Mouse (Mus musculus) G1E (cell line): ENCODE results near the gene Rbck1. TPM values are rescaled to one million over a fixed set of nuclear protein-coding genes. Genes with fewer than 3 reads are reported as not detected.
A peak's percentile ranks its signal among the peaks of the same experiment; 100 is the strongest.

Experiments used
- ATAC-seq: 2 replicates; pipeline ENCODE4 v1.8.0; 2016; ENCODE audit warnings: mild to moderate bottlenecking; ENCODE audit not compliant: insufficient number of reproducible peaks, poor library complexity, low FRiP score, severe bottlenecking; ENCODE audit errors: extremely low read depth
- DNase-seq: peaks from one replicate; pipeline ENCODE4 v3.0.0; 2012; ENCODE audit warnings: low spot score
- H3K27me3 ChIP-seq: 2 replicates; pipeline ENCODE4 v1.6.1; 2012; ENCODE audit warnings: mild to moderate bottlenecking, low read length, inconsistent platforms; ENCODE audit not compliant: insufficient read depth
- H3K36me3 ChIP-seq: replicated peaks from 2 replicates; pipeline ENCODE3; 2012; ENCODE audit warnings: mild to moderate bottlenecking, inconsistent platforms
- H3K4me1 ChIP-seq: 2 replicates; pipeline ENCODE4 v1.6.1; 2012; ENCODE audit warnings: low read depth, low read length, inconsistent platforms, mixed read lengths; ENCODE audit not compliant: insufficient read depth
- H3K4me3 ChIP-seq: 2 replicates; pipeline ENCODE4 v1.5.1; 2012; ENCODE audit warnings: low read depth, mild to moderate bottlenecking, inconsistent platforms, low read length, moderate library complexity, mixed read lengths
- H3K9me3 ChIP-seq: replicated peaks from 2 replicates; pipeline ENCODE4 v1.6.1; 2012; ENCODE audit warnings: inconsistent platforms
- CTCF ChIP-seq: IDR thresholded peaks from 2 replicates; pipeline ENCODE4 v1.5.1; 2012; ENCODE audit warnings: low read depth, low read length, inconsistent platforms, mixed read lengths
- GATA1 ChIP-seq: IDR thresholded peaks from 2 replicates; pipeline ENCODE4 v1.6.1; 2012; ENCODE audit warnings: borderline replicate concordance, low read length, inconsistent platforms, mixed read lengths
- GATA2 ChIP-seq: IDR thresholded peaks from 2 replicates; pipeline ENCODE4 v1.6.1; 2012; ENCODE audit warnings: low read depth, low read length, inconsistent platforms, borderline replicate concordance
- POLR2AphosphoS5 ChIP-seq: IDR thresholded peaks from 2 replicates; pipeline ENCODE4 v1.6.1; 2012; ENCODE audit warnings: low read depth, low read length, inconsistent platforms; ENCODE audit not compliant: insufficient replicate concordance
- TAL1 ChIP-seq: conservative IDR thresholded peaks from 2 replicates; pipeline ENCODE4 v1.6.1; 2012; ENCODE audit warnings: low read depth, low read length, inconsistent platforms, mixed read lengths
- polyA plus RNA-seq: library from polyadenylated mRNA; stranded (reverse); fragments of >175 nt; gene quantifications from 2 replicates; pipeline ENCODE4 v1.2.3, GENCODE M21; 2012
- total RNA-seq, 2 experiments: library from RNA; stranded (forward) in 1 of 2; stranded (reverse) in 1 of 2; fragments of 200-1000 nt in 1 of 2; fragments of >200 nt in 1 of 2; fragmentation: Nextera tagmentation in 1 of 2; gene quantifications; 2 replicates each; pipeline ENCODE4 v1.2.3; 2014 to 2017

Rbck1 gene
- total and polyA plus RNA-seq, 3 experiments, result 59.9 to 232 (median 156) TPM

DNA sequence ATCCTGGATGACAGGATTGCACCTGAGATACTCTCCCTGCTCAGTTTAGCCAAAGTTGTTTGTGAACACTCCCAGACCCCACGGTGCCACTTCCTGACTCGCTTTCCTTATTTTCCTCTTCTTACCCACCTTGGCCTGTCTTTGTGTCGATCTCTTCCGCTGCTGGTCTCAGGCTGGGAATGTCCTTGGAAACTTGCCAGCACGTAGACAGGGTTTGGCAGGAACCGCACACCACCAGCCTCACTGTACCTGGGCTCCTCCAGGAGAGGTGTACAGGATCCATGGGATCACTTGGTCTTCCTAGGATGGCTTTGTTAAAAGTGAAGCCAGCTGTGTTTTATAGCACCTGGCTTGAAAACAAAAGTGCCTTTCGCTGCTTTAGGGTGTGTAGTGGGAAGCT is 19.5 kb downstream of the Rbck1 start:
- Histone ChIP-seq H3K9me3 (no peaks in the 10 kb centered on the region), H3K4me3 (no peak overlapping the region), H3K4me1 (peaks cover 2% of the 10 kb centered on the region; the same call in 1 of the 2 replicates), H3K27me3 (no peaks in the 10 kb centered on the region), H3K36me3 (peaks cover 99% of the 10 kb centered on the region)
- no peak for TF ChIP-seq POLR2AphosphoS5
- no peak for TF ChIP-seq GATA1
- TF ChIP-seq CTCF, result no peak
- TF ChIP-seq TAL1, result no peak
- TF ChIP-seq GATA2, result no peak
- ATAC-seq (no peak), DNase-seq (no peak)

DNA sequence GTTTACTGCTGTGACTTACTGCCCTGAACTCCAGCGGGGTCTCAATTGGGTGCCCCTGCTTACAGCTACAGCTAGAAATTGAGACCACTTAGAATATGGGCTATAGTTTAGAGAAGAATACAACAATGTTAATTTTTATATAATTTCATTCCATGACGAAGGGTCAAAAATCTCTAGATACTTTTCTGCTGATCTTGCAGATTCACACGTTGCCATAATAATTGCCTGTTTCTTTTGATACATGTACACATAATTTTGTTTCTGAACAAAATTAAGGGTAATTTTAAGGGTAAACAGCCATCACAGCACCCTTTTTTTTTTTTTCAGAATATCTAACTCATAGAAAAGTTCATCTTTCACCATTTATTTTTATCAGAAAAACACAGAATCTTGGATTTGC is 25.3 kb downstream of the Rbck1 start:
- H3K4me3 ChIP-seq, result no peak overlapping the region
- DNase-seq, result no peak
- ATAC-seq, result no peak
- no peaks in the 10 kb centered on the region for H3K9me3 ChIP-seq
- no peaks in the 10 kb centered on the region for H3K27me3 ChIP-seq
- peaks cover 98% of the 10 kb centered on the region for H3K36me3 ChIP-seq
- TF ChIP-seq CTCF, result no peak
- TF ChIP-seq GATA1, result no peak
- TF ChIP-seq POLR2AphosphoS5, result no peak
- no peak for TF ChIP-seq TAL1
- TF ChIP-seq GATA2, result no peak
- peaks cover 10% of the 10 kb centered on the region for H3K4me1 ChIP-seq

GRCm38 (mm10) chr2:152305480-152305879 is 27.0 kb downstream of the Rbck1 start:
- no peak overlapping the region for H3K4me3 ChIP-seq
- no peaks in the 10 kb centered on the region for H3K27me3 ChIP-seq
- DNase-seq (no peak), ATAC-seq (no peak)
- peaks cover 8% of the 10 kb centered on the region for H3K4me1 ChIP-seq
- no peaks in the 10 kb centered on the region for H3K9me3 ChIP-seq
- H3K36me3 ChIP-seq, result peaks cover 94% of the 10 kb centered on the region
- TF ChIP-seq TAL1 (no peak), GATA1 (no peak), CTCF (no peak), POLR2AphosphoS5 (no peak), GATA2 (no peak)

DNA sequence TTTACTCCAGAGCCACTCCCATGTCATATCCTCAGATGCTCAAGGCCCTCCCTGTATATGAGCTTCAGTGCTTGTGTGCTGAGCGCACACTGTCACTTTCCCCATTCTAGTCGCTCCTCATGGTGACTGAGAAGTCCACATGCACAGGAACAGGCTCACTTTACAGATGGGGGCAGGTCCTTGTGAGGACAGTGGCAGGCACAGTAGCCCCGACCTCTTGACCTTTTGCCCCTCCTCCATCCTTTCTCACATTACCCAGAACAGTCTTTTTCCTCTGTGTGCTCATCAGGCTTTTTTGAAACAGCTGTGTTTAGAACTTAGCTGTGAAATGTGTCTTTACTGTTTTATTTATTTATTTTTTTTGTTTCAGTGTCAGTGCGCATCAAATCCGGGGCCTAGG is 28.7 kb downstream of the Rbck1 start:
- H3K27me3 ChIP-seq, result no peaks in the 10 kb centered on the region
- no peak for TF ChIP-seq POLR2AphosphoS5
- TF ChIP-seq GATA1, result no peak
- no peak for TF ChIP-seq TAL1
- TF ChIP-seq GATA2, result no peak
- no peak for TF ChIP-seq CTCF
- H3K4me1 ChIP-seq, result peaks cover 8% of the 10 kb centered on the region
- H3K9me3 ChIP-seq, result no peaks in the 10 kb centered on the region
- ATAC-seq (no peak), DNase-seq (no peak)
- H3K36me3 ChIP-seq, result peaks cover 87% of the 10 kb centered on the region
- H3K4me3 ChIP-seq, result no peak overlapping the region

DNA sequence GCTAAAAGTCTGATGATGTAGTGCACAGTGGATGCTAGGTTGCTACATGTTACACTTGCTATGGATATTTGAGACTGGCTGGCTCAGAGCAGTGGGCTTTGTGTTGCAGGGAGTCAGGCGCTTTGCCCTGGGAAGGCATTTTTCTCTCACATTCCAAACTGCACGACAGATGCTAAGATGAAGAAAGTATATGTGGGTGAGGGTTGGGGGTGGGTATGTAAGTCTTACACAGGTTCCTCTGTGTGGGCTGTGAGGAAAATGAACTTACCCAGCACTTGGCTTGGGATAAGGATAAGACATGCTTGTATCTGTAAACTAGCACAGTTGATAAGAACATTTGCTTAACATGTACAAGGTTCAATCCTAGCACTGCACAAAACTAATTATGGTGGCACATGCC is 29.6 kb downstream of the Rbck1 start:
- ATAC-seq (no peak), DNase-seq (no peak)
- H3K36me3 ChIP-seq, result peaks cover 87% of the 10 kb centered on the region
- no peaks in the 10 kb centered on the region for H3K9me3 ChIP-seq
- H3K27me3 ChIP-seq, result no peaks in the 10 kb centered on the region
- TF ChIP-seq GATA1 (no peak), POLR2AphosphoS5 (no peak), GATA2 (no peak), TAL1 (no peak), CTCF (no peak)
- H3K4me3 ChIP-seq, result no peak overlapping the region
- H3K4me1 ChIP-seq, result peaks cover 10% of the 10 kb centered on the region

DNA sequence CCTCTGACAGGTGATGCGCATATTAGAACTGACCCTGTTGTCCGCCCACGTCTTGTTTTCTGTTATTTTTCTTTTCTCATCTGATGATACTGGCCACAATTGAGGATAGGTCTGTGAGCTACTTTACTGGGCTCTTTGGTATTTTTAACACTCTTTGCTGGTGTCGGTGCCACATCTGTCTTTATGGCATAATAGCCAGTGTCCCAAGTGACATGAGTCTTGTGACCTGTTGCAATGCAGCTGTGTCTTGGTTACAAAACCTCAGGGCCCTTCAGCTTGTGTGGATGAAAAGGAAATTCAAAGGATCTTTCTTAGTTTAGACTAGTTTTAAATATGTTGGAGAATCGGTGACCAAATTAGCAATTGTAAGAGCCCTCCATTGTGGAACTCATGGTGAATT is 37.9 kb downstream of the Rbck1 start:
- DNase-seq, result no peak
- no peaks in the 10 kb centered on the region for H3K9me3 ChIP-seq
- TF ChIP-seq TAL1 (no peak), GATA1 (no peak), GATA2 (no peak), POLR2AphosphoS5 (no peak), CTCF (no peak)
- no peaks in the 10 kb centered on the region for H3K27me3 ChIP-seq
- H3K36me3 ChIP-seq, result peaks cover 38% of the 10 kb centered on the region
- no peak for ATAC-seq
- peak overlapping the region; percentile 82 for H3K4me3 ChIP-seq
- peaks cover 33% of the 10 kb centered on the region for H3K4me1 ChIP-seq

DNA sequence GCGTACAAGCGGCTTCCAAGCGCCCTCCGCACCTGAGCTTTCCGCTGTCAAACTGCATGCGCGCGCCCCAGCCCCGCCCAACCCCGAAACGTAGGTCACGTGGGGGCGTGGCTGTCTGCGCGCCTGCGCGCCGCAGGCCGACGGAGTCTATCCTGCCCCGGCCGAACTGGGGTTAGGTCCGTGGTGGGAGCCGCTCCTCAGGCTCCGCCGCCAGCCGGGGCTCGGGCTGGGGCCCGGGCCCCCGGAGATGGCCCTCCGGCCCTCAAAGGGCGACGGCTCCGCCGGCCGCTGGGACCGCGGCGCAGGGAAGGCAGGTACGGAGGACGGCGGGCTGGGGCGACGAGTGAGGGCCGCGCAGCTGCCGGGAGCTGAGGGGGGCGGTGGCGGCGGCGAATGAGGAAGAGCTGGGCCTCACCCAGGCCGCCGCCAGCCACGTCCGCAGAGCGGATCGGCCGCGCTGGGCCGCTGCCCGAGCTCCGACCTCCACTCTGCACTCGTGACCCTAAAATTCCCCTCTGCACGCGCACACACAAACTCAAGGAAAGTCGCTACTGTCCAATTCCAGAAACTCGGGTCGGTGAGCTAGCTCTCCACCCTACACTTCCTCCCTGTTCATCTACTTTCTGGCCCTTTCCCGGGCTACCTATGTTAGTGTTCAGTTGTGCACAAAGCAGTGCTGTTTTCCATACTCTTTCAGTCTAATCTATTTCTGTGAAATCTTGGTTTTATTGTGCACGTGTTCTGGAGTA is 38.6 kb downstream of the Rbck1 start, which contains the start of gene Tbc1d20:
Gene Tbc1d20, plus strand, starts transcription at position 102 of the 749 bp plus-strand sequence.
- ATAC-seq, result peak; percentile 66
- Histone ChIP-seq H3K27me3 (no peaks in the 10 kb centered on the region), H3K36me3 (peaks cover 38% of the 10 kb centered on the region), H3K4me1 (peaks cover 33% of the 10 kb centered on the region), H3K4me3 (peak within 1 kb of the TSS; percentile 82), H3K9me3 (no peaks in the 10 kb centered on the region)
- TF ChIP-seq GATA2, result no peak
- TF ChIP-seq POLR2AphosphoS5, result no peak
- no peak for TF ChIP-seq TAL1
- no peak for TF ChIP-seq GATA1
- no peak for TF ChIP-seq CTCF
- peak; percentile 97 for DNase-seq
